Mouse (Mus musculus) CH12.LX (cell line): Measurements from ENCODE around the gene Gxylt1. TPM values are rescaled to one million over a fixed set of nuclear protein-coding genes. Genes with fewer than 3 reads are reported as not detected.
"Not testable (repeated sequence)": the region's sequence is repeated elsewhere in the genome, so short reads cannot be mapped to it uniquely, and the experiment has no call there.

Experiments
- DNase-seq: peaks from one replicate; pipeline ENCODE4 v3.0.0-alpha.2; 2013; ENCODE audit errors: extremely low read depth
- H3K27ac ChIP-seq: 2 replicates; pipeline ENCODE4 v1.5.1; 2012; ENCODE audit warnings: low read depth, mild to moderate bottlenecking, control low read depth, moderate library complexity; ENCODE audit not compliant: insufficient read depth
- H3K27me3 ChIP-seq: replicated peaks from 2 replicates; pipeline ENCODE3; 2012; ENCODE audit warnings: inconsistent platforms
- H3K36me3 ChIP-seq, 2 experiments: replicated peaks in 1 of 2; 2 replicates each; pipeline versions ENCODE3 to v1.6.1; 2012; ENCODE audit warnings: inconsistent platforms in 1 of 2, low read length in 1 of 2, mild to moderate bottlenecking in 1 of 2, mixed read lengths in 1 of 2, moderate library complexity in 1 of 2; ENCODE audit not compliant: control insufficient read depth in 1 of 2, insufficient read depth in 1 of 2
- H3K4me1 ChIP-seq, 2 experiments: 2 replicates each; pipeline ENCODE4 v1.6.1; 2012; ENCODE audit warnings: inconsistent platforms in 1 of 2, moderate library complexity in 1 of 2; ENCODE audit not compliant: insufficient read depth in 2 of 2, control insufficient read depth in 1 of 2
- H3K4me2 ChIP-seq: 2 replicates; pipeline ENCODE4 v1.6.1; 2012; ENCODE audit warnings: low read depth, mild to moderate bottlenecking, control low read depth; ENCODE audit not compliant: poor library complexity, insufficient read depth, severe bottlenecking
- H3K4me3 ChIP-seq, 3 experiments: fragments of 150-350 bp in 1 of 3; sonication (generic) in 1 of 3; replicated peaks in 1 of 3; 2 replicates each; pipeline versions ENCODE3 to v1.5.1; 2011 to 2012; ENCODE audit warnings: low read depth in 2 of 3, low read length in 2 of 3, mild to moderate bottlenecking in 2 of 3, moderate library complexity in 2 of 3, control low read depth in 1 of 3, improper control_type of control experiment in 1 of 3, inconsistent platforms in 1 of 3, mixed read lengths in 1 of 3; ENCODE audit not compliant: poor library complexity in 1 of 3
- H3K79me2 ChIP-seq: replicated peaks from 2 replicates; pipeline ENCODE4 v1.6.1; 2012; ENCODE audit warnings: mild to moderate bottlenecking, moderate library complexity; ENCODE audit not compliant: control insufficient read depth, poor library complexity, insufficient read depth, severe bottlenecking; ENCODE audit errors: extremely low read depth
- H3K9ac ChIP-seq: 2 replicates; pipeline ENCODE4 v1.6.1; 2012; ENCODE audit warnings: low read depth, mild to moderate bottlenecking, control low read depth, moderate library complexity; ENCODE audit not compliant: insufficient read depth
- H3K9me3 ChIP-seq: replicated peaks from 2 replicates; pipeline ENCODE3; 2012; ENCODE audit warnings: low read length, inconsistent platforms, mixed read lengths
- BHLHE40 ChIP-seq: IDR thresholded peaks from 2 replicates; pipeline ENCODE4 v1.6.1; 2011; ENCODE audit warnings: mild to moderate bottlenecking, low read depth, low read length, improper control_type of control experiment
- CHD1 ChIP-seq: IDR thresholded peaks from 2 replicates; pipeline ENCODE4 v1.6.1; 2012; ENCODE audit warnings: low read depth, low read length, improper control_type of control experiment, inconsistent platforms
- CHD2 ChIP-seq: IDR thresholded peaks from 2 replicates; pipeline ENCODE4 v1.6.1; 2011; ENCODE audit warnings: low read length, improper control_type of control experiment
- CTCF ChIP-seq, 2 experiments: IDR thresholded peaks in 1 of 2; conservative IDR thresholded peaks in 1 of 2; 2 replicates each; pipeline ENCODE4 v1.5.1; 2011 to 2012; ENCODE audit warnings: low read depth in 2 of 2, low read length in 2 of 2, improper control_type of control experiment in 1 of 2, inconsistent platforms in 1 of 2, mild to moderate bottlenecking in 1 of 2, moderate library complexity in 1 of 2
- ELF1 ChIP-seq: IDR thresholded peaks from 2 replicates; pipeline ENCODE4 v1.6.1; 2014; ENCODE audit warnings: low read depth, mild to moderate bottlenecking, inconsistent platforms, low read length, improper control_type of control experiment
- EP300 ChIP-seq: IDR thresholded peaks from 2 replicates; pipeline ENCODE4 v1.6.1; 2011; ENCODE audit warnings: low read length, improper control_type of control experiment
- ETS1 ChIP-seq: conservative IDR thresholded peaks from 2 replicates; pipeline ENCODE4 v1.6.1; 2012; ENCODE audit warnings: low read depth, mild to moderate bottlenecking, inconsistent platforms, low read length, improper control_type of control experiment, moderate library complexity
- IRF4 ChIP-seq: IDR thresholded peaks from 2 replicates; pipeline ENCODE4 v1.6.1; 2014; ENCODE audit warnings: low read depth, mild to moderate bottlenecking, inconsistent platforms, low read length, improper control_type of control experiment
- JUN ChIP-seq: IDR thresholded peaks from 2 replicates; pipeline ENCODE4 v1.6.1; 2011; ENCODE audit warnings: low read depth, mild to moderate bottlenecking, low read length, improper control_type of control experiment, moderate library complexity; ENCODE audit not compliant: insufficient read depth
- MAFK ChIP-seq: IDR thresholded peaks from 2 replicates; pipeline ENCODE4 v1.6.1; 2011; ENCODE audit warnings: low read length, improper control_type of control experiment; ENCODE audit not compliant: insufficient replicate concordance
- MXI1 ChIP-seq: IDR thresholded peaks from 2 replicates; pipeline ENCODE4 v1.6.1; 2011; ENCODE audit warnings: mild to moderate bottlenecking, low read depth, low read length, improper control_type of control experiment
- MYC ChIP-seq: IDR thresholded peaks from 2 replicates; pipeline ENCODE4 v1.6.1; 2011; ENCODE audit warnings: low read depth, mild to moderate bottlenecking, improper control_type of control experiment, low read length
- NELFE ChIP-seq: IDR thresholded peaks from 2 replicates; pipeline ENCODE4 v1.6.1; 2011; ENCODE audit warnings: low read depth, low read length, improper control_type of control experiment
- PAX5 ChIP-seq: IDR thresholded peaks from 2 replicates; pipeline ENCODE4 v1.6.1; 2012; ENCODE audit warnings: low read length, inconsistent platforms, mixed read lengths
- POLR2AphosphoS2 ChIP-seq: IDR thresholded peaks from 2 replicates; pipeline ENCODE4 v1.6.1; 2011; ENCODE audit warnings: low read depth, low read length, improper control_type of control experiment
- RAD21 ChIP-seq: IDR thresholded peaks from 2 replicates; pipeline ENCODE4 v1.6.1; 2011; ENCODE audit warnings: low read depth, mild to moderate bottlenecking, low read length, improper control_type of control experiment, moderate library complexity
- SIN3A ChIP-seq: IDR thresholded peaks from 2 replicates; pipeline ENCODE4 v1.6.1; 2012; ENCODE audit warnings: low read length, improper control_type of control experiment, inconsistent platforms
- USF1 ChIP-seq: IDR thresholded peaks from 2 replicates; pipeline ENCODE4 v1.6.1; 2014; ENCODE audit warnings: low read depth, mild to moderate bottlenecking, inconsistent platforms, low read length, improper control_type of control experiment
- ZNF384 ChIP-seq: IDR thresholded peaks from 2 replicates; pipeline ENCODE4 v1.6.1; 2012; ENCODE audit warnings: low read depth, low read length, improper control_type of control experiment, inconsistent platforms
- dilution Hi-C: fragments of 300-500 bp; cut with MboI; formaldehyde crosslinking; loops from 2 replicates; pipeline ENCODE4 v1.14.3; 2020; ENCODE audit warnings: low sequenced_read_pairs; ENCODE audit not compliant: extremely low pct_unique_long_range_greater_than_20kb, extremely low pct_ligation_motif_present
- in situ Hi-C: fragments of 300-500 bp; cut with MboI; formaldehyde crosslinking; loops from 3 replicates; pipeline ENCODE4 v1.14.3; 2019; ENCODE audit warnings: low sequenced_read_pairs, low pct_ligation_motif_present, low pct_unique_long_range_greater_than_20kb, mixed read lengths
- polyA plus RNA-seq: library from polyadenylated mRNA; unstranded; fragments of >175 nt; gene quantifications from 2 replicates; pipeline ENCODE4 v1.2.1, GENCODE M21; 2012; ENCODE audit warnings: low read depth; ENCODE audit not compliant: insufficient read length
- total RNA-seq, 2 experiments: library from RNA; depleted of rRNA; stranded (reverse); fragments of 300-350 nt in 1 of 2; fragments of >200 nt in 1 of 2; gene quantifications; 2 replicates each; pipeline ENCODE4 v1.2.3; 2012 to 2014

The Gxylt1 gene
- total and polyA plus RNA-seq, 3 experiments: 7.5 to 18.5 (median 9.5) TPM

- dilution Hi-C loops (no loop called here), in situ Hi-C loops (no loop called here)
- no peak for DNase-seq
- no peak overlapping the region for H3K27ac ChIP-seq
- H3K4me1 ChIP-seq: peaks cover 0 to 2% of the 10 kb centered on the region in 2 experiments; a peak in 1 of 4 replicates
- H3K4me3 ChIP-seq: no peak overlapping the region
- TF ChIP-seq CHD2 (no peak), ZNF384 (no peak), BHLHE40 (no peak), NELFE (no peak), PAX5 (no peak), POLR2AphosphoS2 (no peak), ETS1 (no peak), IRF4 (no peak), MAFK (no peak), RAD21 (no peak), CTCF (conservative IDR thresholded peaks at IDR 0.05 in 1 of 2, IDR thresholded peaks at IDR 0.05 in 1 of 2; ENCODE audit: low read depth in 2 of 2, low read length in 2 of 2) (no peak), SIN3A (no peak), CHD1 (no peak), MYC (no peak), EP300 (no peak), JUN (no peak), USF1 (no peak), ELF1 (no peak), MXI1 (no peak)
- peaks cover 10 to 39% of the 10 kb centered on the region in 2 experiments for H3K36me3 ChIP-seq
- no peak overlapping the region for H3K9ac ChIP-seq
- H3K27me3 ChIP-seq: no peaks in the 10 kb centered on the region
- peaks cover 12% of the 10 kb centered on the region for H3K79me2 ChIP-seq
- H3K9me3 ChIP-seq: no peaks in the 10 kb centered on the region
- H3K4me2 ChIP-seq: no peak overlapping the region
Observed at GRCm38 (mm10) chr15:93318781-93319180, 43.8 kb upstream of the Gxylt1 start.

- H3K27me3 ChIP-seq, in situ Hi-C loops, H3K4me2 ChIP-seq, H3K4me3 ChIP-seq, H3K9ac ChIP-seq, DNase-seq, H3K27ac ChIP-seq, H3K4me1 ChIP-seq, dilution Hi-C loops, H3K9me3 ChIP-seq, H3K79me2 ChIP-seq: not testable (repeated sequence)
- peaks cover 5 to 49% of the 10 kb centered on the region in 2 experiments for H3K36me3 ChIP-seq
Observed at GRCm38 (mm10) chr15:93310304-93310703, 35.3 kb upstream of the Gxylt1 start.
